In genomic region chr2:71366618-71367124, GRCm38 (mm10) we compare ENCODE assay signal across 8 mouse cellular contexts. TPM values are rescaled to one million over a fixed set of nuclear protein-coding genes. Genes with fewer than 3 reads are reported as not detected.
A peak's percentile ranks its signal among the peaks of the same experiment; 100 is the strongest.
DNase-seq lines count a peak whose midpoint lies in the region; ATAC-seq lines count a peak whose summit lies in the region.

No protein-coding gene starts in this region.

- H3K9me3 ChIP-seq in embryonic facial prominence, embryonic 12.5 days, result no peaks in the 10 kb centered on the region
- H3K9me3 ChIP-seq in intestine, embryonic 15.5 days, result no peaks in the 10 kb centered on the region
- no peaks in the 10 kb centered on the region for H3K9me3 ChIP-seq in midbrain, embryonic 16.5 days (replicated peaks; ENCODE audit: control insufficient read depth, low read length, poor library complexity, severe bottlenecking)

- no peak overlapping the region for H3K27ac ChIP-seq in embryonic facial prominence, embryonic 12.5 days
- H3K27ac ChIP-seq in intestine, embryonic 15.5 days, result no peak overlapping the region
- H3K27ac ChIP-seq in midbrain, embryonic 16.5 days (ENCODE audit: low read length), result peak overlapping the region; percentile 84

- H3K4me1 ChIP-seq in embryonic facial prominence, embryonic 12.5 days, result peaks cover 12% of the 10 kb centered on the region; the same call in 1 of the 2 replicates
- no peaks in the 10 kb centered on the region for H3K4me1 ChIP-seq in intestine, embryonic 15.5 days (replicated peaks)
- peaks cover 24% of the 10 kb centered on the region for H3K4me1 ChIP-seq in midbrain, embryonic 16.5 days (ENCODE audit: control insufficient read depth, insufficient read depth, low read length)

- no peaks in the 10 kb centered on the region for H3K27me3 ChIP-seq in embryonic facial prominence, embryonic 12.5 days
- H3K27me3 ChIP-seq in intestine, embryonic 15.5 days (replicated peaks), result no peaks in the 10 kb centered on the region
- H3K27me3 ChIP-seq in midbrain, embryonic 16.5 days (ENCODE audit: control insufficient read depth, insufficient read depth, low read depth, low read length), result no peaks in the 10 kb centered on the region

- peak overlapping the region; percentile 68 for H3K9ac ChIP-seq in embryonic facial prominence, embryonic 12.5 days
- peak overlapping the region; percentile 72 for H3K9ac ChIP-seq in intestine, embryonic 15.5 days
- H3K9ac ChIP-seq in midbrain, embryonic 16.5 days (ENCODE audit: low read depth, low read length), result peak overlapping the region; percentile 91

- 24% methylated on average over 9 of the region's 9 CpGs for WGBS in embryonic facial prominence, embryonic 12.5 days
- 10% methylated on average over 9 of the region's 9 CpGs for WGBS in intestine, embryonic 15.5 days
- WGBS in midbrain, embryonic 16.5 days, result 18% methylated on average over 9 of the region's 9 CpGs

- H3K4me2 ChIP-seq in embryonic facial prominence, embryonic 12.5 days (replicated peaks), result peak overlapping the region; percentile 78
- H3K4me2 ChIP-seq in intestine, embryonic 15.5 days (replicated peaks), result peak overlapping the region; percentile 80
- peak overlapping the region; percentile 77 for H3K4me2 ChIP-seq in midbrain, embryonic 16.5 days (ENCODE audit: low read length)

- no peaks in the 10 kb centered on the region for H3K36me3 ChIP-seq in embryonic facial prominence, embryonic 12.5 days
- H3K36me3 ChIP-seq in intestine, embryonic 15.5 days, result no peaks in the 10 kb centered on the region
- H3K36me3 ChIP-seq in midbrain, embryonic 16.5 days (ENCODE audit: control insufficient read depth, insufficient read depth, low read length), result no peaks in the 10 kb centered on the region

- peak; percentile 66 for DNase-seq in cerebellum, adult 9-10 months
- no peak for DNase-seq in cerebellum, postnatal 4 days (ENCODE audit: low spot score in 2 of 2)
- peak; percentile 39 for DNase-seq in 3T3-L1 (ENCODE audit: low read depth, low spot score)
- DNase-seq in spleen, adult 12 weeks (ENCODE audit: low spot score), result no peak

- H3K4me3 ChIP-seq in embryonic facial prominence, embryonic 12.5 days, result peak overlapping the region; percentile 78
- H3K4me3 ChIP-seq in intestine, embryonic 15.5 days (replicated peaks), result peak overlapping the region; percentile 70
- H3K4me3 ChIP-seq in midbrain, embryonic 16.5 days (ENCODE audit: low read depth, low read length), result peak overlapping the region; percentile 72

- ATAC-seq in embryonic facial prominence, embryonic 12.5 days (ENCODE audit: insufficient number of reproducible peaks, insufficient read depth, low FRiP score, low TSS enrichment), result no peak
- ATAC-seq in intestine, embryonic 15.5 days, result peak; percentile 50
- ATAC-seq in midbrain, embryonic 16.5 days, result peak; percentile 11; the same call in 1 of the 2 replicates
- no peak for ATAC-seq in cerebellum, adult (ENCODE audit: insufficient number of reproducible peaks, low FRiP score, low TSS enrichment)

RNA-seq across cellular contexts. Expression of gene Slc25a12, which starts 0.9 kb away (rescaled TPM):
- 44.0 and 45.8 TPM in 2 replicates for polyA plus RNA-seq in embryonic facial prominence, embryonic 12.5 days (2016; fragmentation: Nextera tagmentation; extraction: Ambion mirVana)
- polyA plus RNA-seq in intestine, embryonic 15.5 days (2015; fragmentation: Nextera tagmentation; extraction: Ambion mirVana), result 27.3 and 29.2 TPM in 2 replicates
- 114 and 117 TPM in 2 replicates for polyA plus RNA-seq in midbrain, embryonic 16.5 days (2015; fragmentation: Nextera tagmentation; extraction: Ambion mirVana)

RNA-seq across cellular contexts. Expression of gene Hat1, which starts 22.1 kb away (rescaled TPM):
- polyA plus RNA-seq in embryonic facial prominence, embryonic 12.5 days (2016; fragmentation: Nextera tagmentation; extraction: Ambion mirVana), result 134 and 135 TPM in 2 replicates
- 107 and 125 TPM in 2 replicates for polyA plus RNA-seq in intestine, embryonic 15.5 days (2015; fragmentation: Nextera tagmentation; extraction: Ambion mirVana)
- polyA plus RNA-seq in midbrain, embryonic 16.5 days (2015; fragmentation: Nextera tagmentation; extraction: Ambion mirVana), result 38.1 and 45.0 TPM in 2 replicates

Comparison
In these comparisons a context has a peak if more than half of its experiments do, and no peak if none do; other contexts are left out.
1. DNase-seq: peak in cerebellum, adult 9-10 months (single experiment) and 3T3-L1 (single experiment); none in cerebellum, postnatal 4 days (0 of 2) and spleen, adult 12 weeks (single experiment).
2. ATAC-seq: peak in intestine, embryonic 15.5 days (single experiment) and midbrain, embryonic 16.5 days (single experiment); none in embryonic facial prominence, embryonic 12.5 days (single experiment) and cerebellum, adult (single experiment).
3. Peak in every context shown above with its lines, with median percentiles within 50 percentile points of each other: H3K4me2 ChIP-seq, H3K4me3 ChIP-seq and H3K9ac ChIP-seq.